Mouse (Mus musculus) heart, embryonic 16.5 days (tissue): ENCODE results near the gene Gna11. TPM values are rescaled to one million over a fixed set of nuclear protein-coding genes. Genes with fewer than 3 reads are reported as not detected.
A peak's percentile ranks its signal among the peaks of the same experiment; 100 is the strongest.

ENCODE experiments used
- ATAC-seq: fragments of 200-750 bp; cut with Nextera tagmentation; replicated peaks from 2 replicates; pipeline ENCODE4 v1.8.0; 2017; ENCODE audit warnings: moderate number of reproducible peaks; ENCODE audit not compliant: insufficient read depth, low FRiP score; ENCODE audit errors: extremely low read depth
- H3K27ac ChIP-seq: fragments of 300-500 bp; sonication (generic); 2 replicates; pipeline ENCODE4 v1.5.1; 2014; ENCODE audit warnings: mild to moderate bottlenecking, low read length, control low read depth, moderate library complexity
- H3K27me3 ChIP-seq: fragments of 300-500 bp; sonication (generic); 2 replicates; pipeline ENCODE4 v1.6.1; 2014; ENCODE audit warnings: low read length, mixed read lengths; ENCODE audit not compliant: control insufficient read depth, insufficient read depth
- H3K36me3 ChIP-seq: fragments of 300-500 bp; sonication (generic); 2 replicates; pipeline ENCODE4 v1.6.1; 2014; ENCODE audit not compliant: control insufficient read depth, insufficient read depth
- H3K4me1 ChIP-seq: fragments of 300-500 bp; sonication (generic); 2 replicates; pipeline ENCODE4 v1.6.1; 2014; ENCODE audit warnings: low read length, mixed read lengths; ENCODE audit not compliant: control insufficient read depth, insufficient read depth
- H3K4me2 ChIP-seq: fragments of 300-500 bp; sonication (generic); 2 replicates; pipeline ENCODE4 v1.6.1; 2014; ENCODE audit warnings: low read depth, mild to moderate bottlenecking, control low read depth, low read length
- H3K4me3 ChIP-seq: fragments of 300-500 bp; sonication (generic); 2 replicates; pipeline ENCODE4 v1.5.1; 2014; ENCODE audit warnings: mild to moderate bottlenecking, control low read depth, low read length
- H3K9ac ChIP-seq: fragments of 300-500 bp; sonication (generic); 2 replicates; pipeline ENCODE4 v1.6.1; 2014; ENCODE audit warnings: low read length, control low read depth
- H3K9me3 ChIP-seq: fragments of 300-500 bp; sonication (generic); replicated peaks from 2 replicates; pipeline ENCODE4 v1.6.1; 2016; ENCODE audit warnings: low read length; ENCODE audit not compliant: control insufficient read depth
- WGBS: fragments of 180-500 bp; shearing (Covaris S2); extraction: QIAGEN DNeasy Blood & Tissue Kit; methylation state at CpG from one replicate; pipeline ENCODE4 v1.1.7; 2014; 5-methylcytosine and 5-hydroxymethylcytosine counted together
- polyA plus RNA-seq: library from polyadenylated mRNA; unstranded; fragments of >200 nt; fragmentation: Nextera tagmentation; extraction: Ambion mirVana; gene quantifications from 2 replicates; pipeline ENCODE4 v1.2.1, GENCODE M21; 2015

Gna11 gene
- polyA plus RNA-seq, 1 experiment from 2014 or later, result 57.4 TPM

- H3K9ac ChIP-seq, result no peak overlapping the region
- H3K36me3 ChIP-seq, result no peaks in the 10 kb centered on the region
- no peak overlapping the region for H3K4me3 ChIP-seq
- H3K9me3 ChIP-seq, result no peaks in the 10 kb centered on the region
- WGBS, result 68% methylated on average over 15 of the region's 15 CpGs
- ATAC-seq, result no peak
- H3K27me3 ChIP-seq, result peaks cover 4% of the 10 kb centered on the region; the same call in 1 of the 2 replicates
- H3K4me1 ChIP-seq, result no peaks in the 10 kb centered on the region
- H3K4me2 ChIP-seq, result no peak overlapping the region
- no peak overlapping the region for H3K27ac ChIP-seq
Observed at GRCm38 (mm10) chr10:81505016-81505664, 39.9 kb downstream of the Gna11 start.

GRCm38 (mm10) chr10:81502658-81503057 is 42.3 kb downstream of the Gna11 start:
- no peak for ATAC-seq
- H3K9me3 ChIP-seq, result no peaks in the 10 kb centered on the region
- H3K36me3 ChIP-seq, result no peaks in the 10 kb centered on the region
- H3K4me3 ChIP-seq, result peak overlapping the region; percentile 43
- H3K4me1 ChIP-seq, result no peaks in the 10 kb centered on the region
- WGBS, result 10% methylated on average over 36 of the region's 36 CpGs
- no peak overlapping the region for H3K27ac ChIP-seq
- H3K9ac ChIP-seq, result peak overlapping the region; percentile 62
- H3K27me3 ChIP-seq, result peaks cover 4% of the 10 kb centered on the region; the same call in 1 of the 2 replicates
- H3K4me2 ChIP-seq, result peak overlapping the region; percentile 78

- Histone ChIP-seq H3K36me3 (no peaks in the 10 kb centered on the region), H3K9me3 (no peaks in the 10 kb centered on the region), H3K4me3 (no peak overlapping the region), H3K9ac (no peak overlapping the region), H3K27ac (no peak overlapping the region), H3K4me2 (no peak overlapping the region), H3K4me1 (peaks cover 2% of the 10 kb centered on the region; the same call in 1 of the 2 replicates), H3K27me3 (peaks cover 4% of the 10 kb centered on the region; the same call in 1 of the 2 replicates)
- ATAC-seq, result no peak
- WGBS, result 73% methylated on average over 5 of the region's 5 CpGs
Observed at GRCm38 (mm10) chr10:81501863-81502262, 43.1 kb downstream of the Gna11 start.

GRCm38 (mm10) chr10:81500032-81500431 is 45.0 kb downstream of the Gna11 start, which contains the start of gene S1pr4:
TSS of gene S1pr4 (minus strand) at chr10:81500132.
- H3K4me3 ChIP-seq, result peak within 1 kb of the TSS; percentile 13; the same call in 1 of the 2 replicates
- H3K27me3 ChIP-seq, result peaks cover 4% of the 10 kb centered on the region; the same call in 1 of the 2 replicates
- WGBS, result 70% methylated on average over 3 of the region's 3 CpGs
- peak within 1 kb of the TSS; percentile 5; the same call in 1 of the 2 replicates for H3K9ac ChIP-seq
- peaks cover 8% of the 10 kb centered on the region for H3K4me1 ChIP-seq
- H3K9me3 ChIP-seq, result no peaks in the 10 kb centered on the region
- no peaks in the 10 kb centered on the region for H3K36me3 ChIP-seq
- H3K27ac ChIP-seq, result no peak within 1 kb of the TSS
- ATAC-seq, result no peak
- peak within 1 kb of the TSS; percentile 19 for H3K4me2 ChIP-seq

- 59% methylated on average over 23 of the region's 23 CpGs for WGBS
- Histone ChIP-seq H3K36me3 (no peaks in the 10 kb centered on the region), H3K4me3 (peak overlapping the region; percentile 13; the same call in 1 of the 2 replicates), H3K9ac (peak overlapping the region; percentile 5; the same call in 1 of the 2 replicates), H3K4me2 (peak overlapping the region; percentile 19), H3K27me3 (peaks cover 4% of the 10 kb centered on the region; the same call in 1 of the 2 replicates), H3K9me3 (no peaks in the 10 kb centered on the region), H3K27ac (no peak overlapping the region), H3K4me1 (peaks cover 14% of the 10 kb centered on the region)
- no peak for ATAC-seq
Observed at GRCm38 (mm10) chr10:81499250-81499901, 45.6 kb downstream of the Gna11 start.

GRCm38 (mm10) chr10:81498316-81499249 is 46.4 kb downstream of the Gna11 start:
- H3K36me3 ChIP-seq, result no peaks in the 10 kb centered on the region
- ATAC-seq, result no peak
- no peak overlapping the region; the same call in 1 of the 2 replicates for H3K9ac ChIP-seq
- H3K4me3 ChIP-seq, result no peak overlapping the region
- 83% methylated on average over 38 of the region's 38 CpGs for WGBS
- H3K27me3 ChIP-seq, result peaks cover 4% of the 10 kb centered on the region; the same call in 1 of the 2 replicates
- peak overlapping the region; percentile 1; the same call in 1 of the 2 replicates for H3K4me2 ChIP-seq
- H3K9me3 ChIP-seq, result no peaks in the 10 kb centered on the region
- H3K27ac ChIP-seq, result no peak overlapping the region
- H3K4me1 ChIP-seq, result peaks cover 14% of the 10 kb centered on the region

- Histone ChIP-seq H3K9ac (no peak overlapping the region), H3K4me3 (no peak overlapping the region; the same call in 1 of the 2 replicates), H3K4me2 (peak overlapping the region; percentile 66; the same call in 1 of the 2 replicates), H3K36me3 (peaks cover 3% of the 10 kb centered on the region), H3K4me1 (peaks cover 14% of the 10 kb centered on the region), H3K27me3 (no peaks in the 10 kb centered on the region), H3K9me3 (no peaks in the 10 kb centered on the region), H3K27ac (no peak overlapping the region)
- ATAC-seq, result no peak
- 75% methylated on average over 17 of the region's 17 CpGs for WGBS
Observed at GRCm38 (mm10) chr10:81497401-81498270, 47.4 kb downstream of the Gna11 start.

GRCm38 (mm10) chr10:81496969-81497368 is 48.0 kb downstream of the Gna11 start:
- Histone ChIP-seq H3K9me3 (no peaks in the 10 kb centered on the region), H3K36me3 (peaks cover 7% of the 10 kb centered on the region), H3K27ac (peak overlapping the region; percentile 90), H3K4me1 (peaks cover 14% of the 10 kb centered on the region), H3K4me3 (peak overlapping the region; percentile 87), H3K4me2 (peak overlapping the region; percentile 66), H3K9ac (peak overlapping the region; percentile 74), H3K27me3 (no peaks in the 10 kb centered on the region)
- ATAC-seq, result no peak
- WGBS, result 32% methylated on average over 4 of the region's 4 CpGs
